Mouse (Mus musculus): ENCODE data around the gene Igf1r.
A peak's percentile ranks its signal among the peaks of the same experiment; 100 is the strongest.

Igf1r gene

GRCm38 (mm10) chr7:68228491-68228890 lies 275.9 kb downstream of the Igf1r start:
- DNase-seq (ENCODE audit: low spot score), result no peak

GRCm38 (mm10) chr7:68230831-68231230 lies 278.2 kb downstream of the Igf1r start:
- DNase-seq (ENCODE audit: low spot score), result no peak

- DNase-seq (ENCODE audit: low spot score), result no peak
These were observed 279.9 kb downstream of the Igf1r start for GRCm38 (mm10) chr7:68232521-68232920.

- DNase-seq (ENCODE audit: low spot score), result no peak
These were observed 281.1 kb downstream of the Igf1r start for GRCm38 (mm10) chr7:68233619-68234223.

GRCm38 (mm10) chr7:68236817-68237216 lies 284.2 kb downstream of the Igf1r start:
- no peak for DNase-seq (ENCODE audit: low spot score)

- DNase-seq (ENCODE audit: low spot score), result no peak
These were observed 286.7 kb downstream of the Igf1r start for GRCm38 (mm10) chr7:68239220-68239827.

GRCm38 (mm10) chr7:68241205-68241604 lies 288.6 kb downstream of the Igf1r start:
- no peak for DNase-seq (ENCODE audit: low spot score)

- no peak for DNase-seq (ENCODE audit: low spot score)
These were observed 293.1 kb downstream of the Igf1r start for GRCm38 (mm10) chr7:68245681-68246080.

- DNase-seq (ENCODE audit: low spot score), result no peak
These were observed 293.6 kb downstream of the Igf1r start for GRCm38 (mm10) chr7:68246249-68246648.

- DNase-seq (ENCODE audit: low spot score), result no peak
These were observed 297.8 kb downstream of the Igf1r start for GRCm38 (mm10) chr7:68250411-68250810.

GRCm38 (mm10) chr7:68250902-68251301 lies 298.3 kb downstream of the Igf1r start:
- no peak for DNase-seq (ENCODE audit: low spot score)

- DNase-seq (ENCODE audit: low spot score), result no peak
These were observed 305.1 kb downstream of the Igf1r start for GRCm38 (mm10) chr7:68257767-68258166.

- DNase-seq (ENCODE audit: low spot score), result no peak
These were observed 305.9 kb downstream of the Igf1r start for GRCm38 (mm10) chr7:68258326-68259150.

- DNase-seq (ENCODE audit: low spot score), result no peak
These were observed 307.0 kb downstream of the Igf1r start for GRCm38 (mm10) chr7:68259523-68260081.

GRCm38 (mm10) chr7:68262612-68263200 lies 310.1 kb downstream of the Igf1r start:
- no peak for DNase-seq (ENCODE audit: low spot score)

- no peak for DNase-seq (ENCODE audit: low spot score)
These were observed 310.9 kb downstream of the Igf1r start for GRCm38 (mm10) chr7:68263346-68264027.

- DNase-seq (ENCODE audit: low spot score), result peak; percentile 37
These were observed 311.4 kb downstream of the Igf1r start, which contains the start of gene Pgpep1l for GRCm38 (mm10) chr7:68264028-68264453. Gene Pgpep1l, minus strand, starts transcription at chr7:68264233.

GRCm38 (mm10) chr7:68264531-68264930 lies 311.9 kb downstream of the Igf1r start:
- DNase-seq (ENCODE audit: low spot score), result peak; percentile 49

- no peak for DNase-seq (ENCODE audit: low spot score)
These were observed 312.8 kb downstream of the Igf1r start for GRCm38 (mm10) chr7:68265391-68265790.

- DNase-seq (ENCODE audit: low spot score), result no peak
These were observed 314.1 kb downstream of the Igf1r start for GRCm38 (mm10) chr7:68266691-68267090.

GRCm38 (mm10) chr7:68270551-68270950 lies 317.9 kb downstream of the Igf1r start:
- no peak for DNase-seq (ENCODE audit: low spot score)

- no peak for DNase-seq (ENCODE audit: low spot score)
These were observed 319.2 kb downstream of the Igf1r start for GRCm38 (mm10) chr7:68271816-68272215.

All from ovary, postnatal 36 days (tissue).